ENCODE assay signal across 28 mouse cellular contexts in genomic region chr8:61617049-61617448, GRCm38 (mm10).
A peak's percentile ranks its signal among the peaks of the same experiment; 100 is the strongest.
DNase-seq lines count a peak whose midpoint lies in the region; ATAC-seq and TF ChIP-seq lines count a peak whose summit lies in the region.
"Had no signal": no experiment of that assay in that cellular context is flagged by ENCODE, and none has a peak within 500 bp of the region (broad histone marks: within the 10 kb centered on the region; RNA-seq: fewer than 3 reads in every experiment).

No protein-coding gene starts in this region.

- H3K9ac ChIP-seq in heart, adult 2 months (ENCODE audit: low read depth, low read length), result no peak overlapping the region
- no peak overlapping the region for H3K9ac ChIP-seq in heart, embryonic 15.5 days
- H3K9ac ChIP-seq in heart, postnatal 0 days (replicated peaks; ENCODE audit: low read depth, low read length), result no peak overlapping the region
- H3K9ac ChIP-seq: embryonic facial prominence, embryonic 15.5 days; kidney, embryonic 15.5 days; limb, embryonic 13.5 days; lung, embryonic 15.5 days; neural tube, embryonic 12.5 days had no signal

- no peak overlapping the region for H3K4me2 ChIP-seq in heart, embryonic 15.5 days
- no peak overlapping the region for H3K4me2 ChIP-seq in heart, postnatal 0 days (ENCODE audit: low read depth, low read length)
- H3K4me2 ChIP-seq: embryonic facial prominence, embryonic 15.5 days; kidney, embryonic 15.5 days; limb, embryonic 13.5 days; liver, embryonic 11.5 days; lung, embryonic 15.5 days; midbrain, embryonic 11.5 days; neural tube, embryonic 12.5 days had no signal

- H3K27me3 ChIP-seq in heart, adult 2 months (ENCODE audit: control insufficient read depth, insufficient read depth, low read length), result no peaks in the 10 kb centered on the region
- no peaks in the 10 kb centered on the region for H3K27me3 ChIP-seq in heart, embryonic 15.5 days
- no peaks in the 10 kb centered on the region for H3K27me3 ChIP-seq in heart, postnatal 0 days (ENCODE audit: control insufficient read depth, insufficient read depth, low read length)
- no peaks in the 10 kb centered on the region for H3K27me3 ChIP-seq in cerebellum, adult 2 months (ENCODE audit: control insufficient read depth, insufficient read depth, low read length)
- H3K27me3 ChIP-seq: embryonic facial prominence, embryonic 15.5 days; kidney, embryonic 15.5 days; limb, embryonic 13.5 days; lung, embryonic 15.5 days; neural tube, embryonic 12.5 days had no signal

- peaks cover 10% of the 10 kb centered on the region; the same call in 1 of the 2 replicates for H3K36me3 ChIP-seq in heart, adult 2 months (ENCODE audit: control insufficient read depth, insufficient read depth, low read length)
- H3K36me3 ChIP-seq in heart, embryonic 15.5 days, result no peaks in the 10 kb centered on the region
- H3K36me3 ChIP-seq in heart, postnatal 0 days (replicated peaks; ENCODE audit: control insufficient read depth, insufficient read depth, low read length), result no peaks in the 10 kb centered on the region; the same call in 1 of the 2 replicates
- H3K36me3 ChIP-seq: embryonic facial prominence, embryonic 10.5 days; embryonic facial prominence, embryonic 15.5 days; kidney, embryonic 15.5 days; limb, embryonic 13.5 days; lung, embryonic 15.5 days; neural tube, embryonic 12.5 days had no signal

- H3K27ac ChIP-seq in heart, adult 2 months, result peak overlapping the region; percentile 70
- H3K27ac ChIP-seq in heart, embryonic 15.5 days, result peak overlapping the region; percentile 67
- peak overlapping the region; percentile 67 for H3K27ac ChIP-seq in heart, postnatal 0 days (ENCODE audit: low read depth)
- H3K27ac ChIP-seq in cerebellum, adult 2 months (ENCODE audit: insufficient read depth, low read length), result no peak overlapping the region
- H3K27ac ChIP-seq: embryonic facial prominence, embryonic 10.5 days; embryonic facial prominence, embryonic 15.5 days; kidney, embryonic 15.5 days; neural tube, embryonic 12.5 days had no signal

- H3K4me1 ChIP-seq in heart, adult 2 months (ENCODE audit: control insufficient read depth, insufficient read depth, low read length), result peaks cover 7% of the 10 kb centered on the region
- H3K4me1 ChIP-seq in heart, embryonic 15.5 days (replicated peaks), result peaks cover 34% of the 10 kb centered on the region
- H3K4me1 ChIP-seq in heart, postnatal 0 days (ENCODE audit: control insufficient read depth, insufficient read depth), result peaks cover 36% of the 10 kb centered on the region
- no peaks in the 10 kb centered on the region for H3K4me1 ChIP-seq in cerebellum, adult 2 months (ENCODE audit: control insufficient read depth, insufficient read depth, low read length)
- H3K4me1 ChIP-seq: kidney, embryonic 15.5 days; lung, embryonic 15.5 days had no signal

- TF ChIP-seq POLR2A in heart, adult 2 months (IDR thresholded peaks at IDR 0.05; ENCODE audit: insufficient read depth, low read depth, low read length), result no peak
- TF ChIP-seq POLR2A in cerebellum, adult 2 months (IDR thresholded peaks at IDR 0.05; ENCODE audit: borderline replicate concordance, insufficient read depth, low read length), result no peak

- no peak for TF ChIP-seq EP300 in heart, adult 2 months (IDR thresholded peaks at IDR 0.05; ENCODE audit: insufficient read depth, low read depth, low read length)
- no peak for TF ChIP-seq EP300 in heart, postnatal 0 days (IDR thresholded peaks at IDR 0.05; ENCODE audit: low read depth)

- 79% methylated on average over 3 of the region's 3 CpGs for WGBS in heart, adult 2 months
- WGBS in heart, embryonic 15.5 days, result 74% methylated on average over 3 of the region's 3 CpGs
- WGBS in heart, postnatal 0 days, result 75% methylated on average over 3 of the region's 3 CpGs
- WGBS in cerebellum, adult 2 months, result 73% methylated on average over 3 of the region's 3 CpGs

- intact Hi-C loops in heart, adult 2 months (cut with DNase I), result loop anchor here (5.0 kb wide), 3 partner anchors 45 to 65 kb away; no protein-coding TSS in a partner anchor
- intact Hi-C loops in heart, postnatal 10 days (cut with DNase I), result no loop called here

- H3K9me3 ChIP-seq in heart, embryonic 15.5 days (replicated peaks), result no peaks in the 10 kb centered on the region
- no peaks in the 10 kb centered on the region for H3K9me3 ChIP-seq in heart, postnatal 0 days (replicated peaks; ENCODE audit: control insufficient read depth, low read length)
- H3K9me3 ChIP-seq: embryonic facial prominence, embryonic 10.5 days; embryonic facial prominence, embryonic 15.5 days; kidney, embryonic 15.5 days; limb, embryonic 13.5 days; lung, embryonic 15.5 days; neural tube, embryonic 12.5 days had no signal

- H3K79me2 ChIP-seq in heart, adult 2 months (replicated peaks; ENCODE audit: control insufficient read depth, insufficient read depth, low read length), result no peaks in the 10 kb centered on the region

- DNase-seq in heart, adult 2 months, result no peak
- no peak for DNase-seq in heart, postnatal 4 days
- DNase-seq in heart, postnatal 10 days, result no peak
- peak; percentile 10 for DNase-seq in R1 (ENCODE audit: low read depth, low spot score)
- no peak for DNase-seq in heart, postnatal 0 days (ENCODE audit: low spot score)
- no peak for DNase-seq in cerebellum, adult 2 months
- DNase-seq: adrenal gland, adult 2 months; adrenal gland, postnatal 36 days; cerebellum, adult 18-20 months; cerebellum, postnatal 14 days; kidney, adult 18-20 months; kidney, postnatal 25 days; right cerebral cortex, postnatal 14 days; thymus, postnatal 4 days had no signal

- ATAC-seq in heart, embryonic 15.5 days (replicated peaks; ENCODE audit: insufficient number of reproducible peaks, insufficient read depth, low FRiP score, low read depth), result no peak
- no peak for ATAC-seq in heart, postnatal 0 days (ENCODE audit: insufficient read depth, low read depth)
- ATAC-seq: activated CD4-positive, CD25-positive, alpha-beta regulatory T cell, adult 4 months; CD4-positive, CD25-positive, alpha-beta regulatory T cell, adult 4 months; forebrain, embryonic 14.5 days; hindbrain, embryonic 16.5 days had no signal

- H3K4me3 ChIP-seq in heart, adult 2 months, result no peak overlapping the region
- no peak overlapping the region for H3K4me3 ChIP-seq in heart, embryonic 15.5 days
- H3K4me3 ChIP-seq in heart, postnatal 0 days (ENCODE audit: low read depth, low read length), result no peak overlapping the region
- no peak overlapping the region for H3K4me3 ChIP-seq in cerebellum, adult 2 months (replicated peaks; ENCODE audit: insufficient read depth, low read depth, low read length)
- H3K4me3 ChIP-seq: embryonic facial prominence, embryonic 10.5 days; embryonic facial prominence, embryonic 15.5 days; kidney, embryonic 15.5 days; limb, embryonic 13.5 days; lung, embryonic 15.5 days; myocyte; neural tube, embryonic 12.5 days had no signal

- no peak for TF ChIP-seq CTCF in heart, adult 2 months (IDR thresholded peaks at IDR 0.05)
- TF ChIP-seq CTCF in heart, postnatal 0 days (IDR thresholded peaks at IDR 0.05; ENCODE audit: low read depth), result no peak
- no peak for TF ChIP-seq CTCF in cerebellum, adult 2 months (IDR thresholded peaks at IDR 0.05; ENCODE audit: borderline replicate concordance, insufficient read depth, low read depth, low read length)
